Mouse (Mus musculus) embryonic facial prominence, embryonic 12.5 days (tissue): ENCODE measurements around the gene Ralb. TPM values are rescaled to one million over a fixed set of nuclear protein-coding genes. Genes with fewer than 3 reads are reported as not detected.

Experiments
- ATAC-seq: fragments of 200-750 bp; cut with Nextera tagmentation; 2 replicates; pipeline ENCODE4 v1.8.0; 2017; ENCODE audit not compliant: insufficient number of reproducible peaks, insufficient read depth, low FRiP score, low TSS enrichment
- H3K27ac ChIP-seq: fragments of 300-500 bp; sonication (generic); 2 replicates; pipeline ENCODE4 v1.5.1; 2016; ENCODE audit warnings: mild to moderate bottlenecking
- H3K27me3 ChIP-seq: fragments of 300-500 bp; sonication (generic); 2 replicates; pipeline ENCODE4 v1.6.1; 2016; ENCODE audit warnings: mild to moderate bottlenecking, moderate library complexity
- H3K36me3 ChIP-seq: fragments of 300-500 bp; sonication (generic); 2 replicates; pipeline ENCODE4 v1.6.1; 2016; ENCODE audit warnings: mild to moderate bottlenecking
- H3K4me1 ChIP-seq: fragments of 300-500 bp; sonication (generic); 2 replicates; pipeline ENCODE4 v1.6.1; 2016
- H3K4me2 ChIP-seq: fragments of 300-500 bp; sonication (generic); replicated peaks from 2 replicates; pipeline ENCODE4 v1.6.1; 2016; ENCODE audit warnings: mild to moderate bottlenecking, moderate library complexity
- H3K4me3 ChIP-seq: fragments of 300-500 bp; sonication (generic); 2 replicates; pipeline ENCODE4 v1.5.1; 2016; ENCODE audit warnings: mild to moderate bottlenecking
- H3K9ac ChIP-seq: fragments of 300-500 bp; sonication (generic); 2 replicates; pipeline ENCODE4 v1.6.1; 2016; ENCODE audit warnings: mild to moderate bottlenecking, moderate library complexity
- H3K9me3 ChIP-seq: fragments of 300-500 bp; sonication (generic); 2 replicates; pipeline ENCODE4 v1.6.1; 2016; ENCODE audit warnings: mild to moderate bottlenecking, moderate library complexity
- WGBS: fragments of 180-500 bp; shearing (Covaris S2); methylation state at CpG from one replicate; pipeline ENCODE4 v1.1.7; 2016; 5-methylcytosine and 5-hydroxymethylcytosine counted together
- polyA plus RNA-seq: library from polyadenylated mRNA; unstranded; fragments of >200 nt; fragmentation: Nextera tagmentation; extraction: Ambion mirVana; gene quantifications from 2 replicates; pipeline ENCODE4 v1.2.1, GENCODE M21; 2016

The Ralb gene
- polyA plus RNA-seq = 128 and 131 TPM in 2 replicates

- Histone ChIP-seq H3K4me3 (peak within 1 kb of the TSS; percentile 73), H3K4me2 (peak within 1 kb of the TSS; percentile 71), H3K9ac (peak within 1 kb of the TSS; percentile 73), H3K9me3 (0 out of 2 replicates have a peak, but pooled peaks cover 3% of the 10 kb centered on the region), H3K27me3 (peaks cover 8% of the 10 kb centered on the region; the same call in 1 of the 2 replicates), H3K4me1 (peaks cover 20% of the 10 kb centered on the region), H3K27ac (peak within 1 kb of the TSS; percentile 60), H3K36me3 (peaks cover 5% of the 10 kb centered on the region; the same call in 1 of the 2 replicates)
- WGBS = under 1% methylated on average over 57 of the region's 57 CpGs
- peak; percentile 94 for ATAC-seq
Measured at GRCm38 (mm10) chr1:119504260-119505062, at the start of gene Ralb. TSS of gene Ralb (minus strand) at chr1:119504794.

GRCm38 (mm10) chr1:119551651-119552050 is 47.1 kb upstream of the Ralb start:
- ATAC-seq = no peak
- no peaks in the 10 kb centered on the region for H3K36me3 ChIP-seq
- 95% methylated on average over 1 of the region's 1 CpGs for WGBS

GRCm38 (mm10) chr1:119550064-119550463 is 45.5 kb upstream of the Ralb start:
- no peak overlapping the region for H3K27ac ChIP-seq
- H3K9ac ChIP-seq = no peak overlapping the region
- no peaks in the 10 kb centered on the region for H3K27me3 ChIP-seq
- 85% methylated on average over 2 of the region's 2 CpGs for WGBS
- H3K4me2 ChIP-seq = no peak overlapping the region
- no peak overlapping the region for H3K4me3 ChIP-seq
- H3K9me3 ChIP-seq = no peaks in the 10 kb centered on the region
- H3K4me1 ChIP-seq = no peaks in the 10 kb centered on the region
- no peaks in the 10 kb centered on the region for H3K36me3 ChIP-seq
- no peak for ATAC-seq

More at GRCm38 (mm10) chr1:119551651-119552050, 47.1 kb upstream of the Ralb start:
- Histone ChIP-seq H3K27ac (no peak overlapping the region), H3K4me2 (no peak overlapping the region), H3K9ac (no peak overlapping the region), H3K9me3 (no peaks in the 10 kb centered on the region), H3K4me3 (no peak overlapping the region), H3K27me3 (no peaks in the 10 kb centered on the region), H3K4me1 (no peaks in the 10 kb centered on the region)

- H3K27ac ChIP-seq = no peak overlapping the region
- H3K36me3 ChIP-seq = no peaks in the 10 kb centered on the region
- no peak overlapping the region for H3K9ac ChIP-seq
- 89% methylated on average over 7 of the region's 7 CpGs for WGBS
- H3K9me3 ChIP-seq = no peaks in the 10 kb centered on the region
- H3K4me2 ChIP-seq = no peak overlapping the region
- H3K4me3 ChIP-seq = no peak overlapping the region
- no peaks in the 10 kb centered on the region for H3K27me3 ChIP-seq
- H3K4me1 ChIP-seq = no peaks in the 10 kb centered on the region
- ATAC-seq = no peak
Measured at GRCm38 (mm10) chr1:119549327-119549689, 44.7 kb upstream of the Ralb start.

GRCm38 (mm10) chr1:119548668-119549326 is 44.2 kb upstream of the Ralb start:
- Histone ChIP-seq H3K27ac (no peak overlapping the region), H3K9me3 (no peaks in the 10 kb centered on the region)
- ATAC-seq = no peak

GRCm38 (mm10) chr1:119546490-119546889 is 41.9 kb upstream of the Ralb start:
- no peaks in the 10 kb centered on the region for H3K9me3 ChIP-seq
- ATAC-seq = no peak
- no peak overlapping the region for H3K4me2 ChIP-seq
- no peak overlapping the region for H3K4me3 ChIP-seq
- H3K9ac ChIP-seq = no peak overlapping the region
- 82% methylated on average over 3 of the region's 3 CpGs for WGBS
- H3K36me3 ChIP-seq = no peaks in the 10 kb centered on the region
- no peak overlapping the region for H3K27ac ChIP-seq
- H3K4me1 ChIP-seq = 0 out of 2 replicates have a peak, but pooled peaks cover 1% of the 10 kb centered on the region
- no peaks in the 10 kb centered on the region for H3K27me3 ChIP-seq

More at GRCm38 (mm10) chr1:119548668-119549326, 44.2 kb upstream of the Ralb start:
- 65% methylated on average over 7 of the region's 7 CpGs for WGBS
- H3K4me3 ChIP-seq = no peak overlapping the region
- no peaks in the 10 kb centered on the region for H3K4me1 ChIP-seq
- no peaks in the 10 kb centered on the region for H3K36me3 ChIP-seq
- no peak overlapping the region for H3K9ac ChIP-seq
- no peaks in the 10 kb centered on the region for H3K27me3 ChIP-seq
- H3K4me2 ChIP-seq = no peak overlapping the region

- 88% methylated on average over 4 of the region's 4 CpGs for WGBS
- H3K36me3 ChIP-seq = no peaks in the 10 kb centered on the region
Measured at GRCm38 (mm10) chr1:119545671-119546070, 41.1 kb upstream of the Ralb start.

GRCm38 (mm10) chr1:119545164-119545563 is 40.6 kb upstream of the Ralb start:
- 86% methylated on average over 2 of the region's 2 CpGs for WGBS
- Histone ChIP-seq H3K27ac (no peak overlapping the region), H3K9me3 (no peaks in the 10 kb centered on the region), H3K9ac (no peak overlapping the region), H3K36me3 (no peaks in the 10 kb centered on the region), H3K4me3 (no peak overlapping the region), H3K27me3 (no peaks in the 10 kb centered on the region), H3K4me2 (no peak overlapping the region), H3K4me1 (0 out of 2 replicates have a peak, but pooled peaks cover 4% of the 10 kb centered on the region)
- ATAC-seq = no peak

More at GRCm38 (mm10) chr1:119545671-119546070, 41.1 kb upstream of the Ralb start:
- no peak overlapping the region for H3K27ac ChIP-seq
- no peak overlapping the region for H3K4me3 ChIP-seq
- H3K4me2 ChIP-seq = no peak overlapping the region
- no peaks in the 10 kb centered on the region for H3K27me3 ChIP-seq
- no peak overlapping the region for H3K9ac ChIP-seq
- no peak for ATAC-seq
- 0 out of 2 replicates have a peak, but pooled peaks cover 4% of the 10 kb centered on the region for H3K4me1 ChIP-seq
- H3K9me3 ChIP-seq = no peaks in the 10 kb centered on the region

GRCm38 (mm10) chr1:119544611-119545155 is 40.1 kb upstream of the Ralb start:
- H3K27me3 ChIP-seq = no peaks in the 10 kb centered on the region
- WGBS = 82% methylated on average over 5 of the region's 5 CpGs
- H3K4me1 ChIP-seq = 0 out of 2 replicates have a peak, but pooled peaks cover 4% of the 10 kb centered on the region
- H3K27ac ChIP-seq = no peak overlapping the region
- H3K9ac ChIP-seq = no peak overlapping the region
- H3K4me2 ChIP-seq = no peak overlapping the region
- H3K36me3 ChIP-seq = no peaks in the 10 kb centered on the region
- ATAC-seq = no peak
- no peak overlapping the region for H3K4me3 ChIP-seq
- no peaks in the 10 kb centered on the region for H3K9me3 ChIP-seq

- no peaks in the 10 kb centered on the region for H3K27me3 ChIP-seq
- H3K9me3 ChIP-seq = no peaks in the 10 kb centered on the region
- WGBS = 85% methylated on average over 6 of the region's 6 CpGs
- no peak overlapping the region for H3K9ac ChIP-seq
- H3K36me3 ChIP-seq = no peaks in the 10 kb centered on the region
- ATAC-seq = no peak
- no peak overlapping the region for H3K4me2 ChIP-seq
- H3K4me3 ChIP-seq = no peak overlapping the region
- H3K27ac ChIP-seq = no peak overlapping the region
- H3K4me1 ChIP-seq = 0 out of 2 replicates have a peak, but pooled peaks cover 4% of the 10 kb centered on the region
Measured at GRCm38 (mm10) chr1:119543316-119543715, 38.7 kb upstream of the Ralb start.

GRCm38 (mm10) chr1:119541570-119541969 is 37.0 kb upstream of the Ralb start:
- no peak overlapping the region for H3K27ac ChIP-seq
- 35% methylated on average over 3 of the region's 3 CpGs for WGBS
- no peaks in the 10 kb centered on the region for H3K36me3 ChIP-seq
- H3K4me3 ChIP-seq = no peak overlapping the region
- no peak overlapping the region for H3K4me2 ChIP-seq
- no peaks in the 10 kb centered on the region for H3K9me3 ChIP-seq
- H3K9ac ChIP-seq = no peak overlapping the region
- H3K4me1 ChIP-seq = 0 out of 2 replicates have a peak, but pooled peaks cover 4% of the 10 kb centered on the region
- no peaks in the 10 kb centered on the region for H3K27me3 ChIP-seq
- no peak for ATAC-seq
